ENCODE assay signal across 1 mouse cellular context in the genomic region with DNA sequence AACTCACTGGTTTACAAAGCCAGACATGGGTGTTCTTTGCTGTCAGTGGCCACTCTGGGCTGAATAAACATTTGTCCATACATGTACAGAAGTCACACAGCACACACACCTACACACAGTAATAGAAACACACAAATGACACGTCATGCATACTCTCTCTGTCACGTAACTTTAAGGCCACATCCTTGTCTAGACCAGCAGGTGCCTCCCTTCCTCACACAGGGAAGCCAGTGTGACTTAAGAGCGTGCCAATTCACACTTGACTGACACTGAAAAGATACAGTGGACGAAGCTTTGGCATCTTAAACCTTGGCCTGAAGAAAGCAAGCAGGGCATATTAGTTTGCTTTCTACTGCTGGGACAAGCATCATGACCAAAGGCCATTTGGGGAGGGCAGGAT.
TF ChIP-seq lines count a peak whose summit lies in the region.

No protein-coding gene starts in this region.

TF ChIP-seq in CH12.LX, 34 proteins besides CTCF, POLR2A, EP300 and RAD21 (continued from another document):
- TF ChIP-seq ZNF384 (IDR thresholded peaks at IDR 0.05; ENCODE audit: low read depth, low read length) (no peak), MXI1 (IDR thresholded peaks at IDR 0.05; ENCODE audit: low read depth, low read length) (no peak)
